Mouse (Mus musculus) CH12.LX (cell line): Measurements from ENCODE around the gene Lifr.

Experiments used
- CTCF ChIP-seq, 2 experiments: IDR thresholded peaks in 1 of 2; conservative IDR thresholded peaks in 1 of 2; 2 replicates each; pipeline ENCODE4 v1.5.1; 2011 to 2012; ENCODE audit warnings: low read depth in 2 of 2, low read length in 2 of 2, improper control_type of control experiment in 1 of 2, inconsistent platforms in 1 of 2, mild to moderate bottlenecking in 1 of 2, moderate library complexity in 1 of 2
- EP300 ChIP-seq: IDR thresholded peaks from 2 replicates; pipeline ENCODE4 v1.6.1; 2011; ENCODE audit warnings: low read length, improper control_type of control experiment
- HCFC1 ChIP-seq: IDR thresholded peaks from 2 replicates; pipeline ENCODE4 v1.6.1; 2012; ENCODE audit warnings: low read depth, mild to moderate bottlenecking, inconsistent platforms, low read length, improper control_type of control experiment
- MYC ChIP-seq: IDR thresholded peaks from 2 replicates; pipeline ENCODE4 v1.6.1; 2011; ENCODE audit warnings: low read depth, mild to moderate bottlenecking, improper control_type of control experiment, low read length
- POLR2A ChIP-seq: IDR thresholded peaks from 2 replicates; pipeline ENCODE4 v1.6.1; 2011; ENCODE audit warnings: low read depth, mild to moderate bottlenecking, improper control_type of control experiment, low read length
- TBP ChIP-seq: conservative IDR thresholded peaks from 2 replicates; pipeline ENCODE4 v1.6.1; 2011; ENCODE audit warnings: low read depth, low read length, improper control_type of control experiment

GRCm38 (mm10) chr15:7070199-7070794 is 20.1 kb upstream of the Lifr start:
- no peak for TF ChIP-seq TBP
- no peak for TF ChIP-seq HCFC1
- no peak for TF ChIP-seq MYC
- no peak for TF ChIP-seq CTCF (conservative IDR thresholded peaks at IDR 0.05 in 1 of 2, IDR thresholded peaks at IDR 0.05 in 1 of 2; ENCODE audit: low read depth in 2 of 2, low read length in 2 of 2)
- TF ChIP-seq POLR2A, result no peak
- TF ChIP-seq EP300, result no peak
